Mouse (Mus musculus) brain, embryonic 14.5 days (tissue): ENCODE measurements around the gene Pigg. TPM values are rescaled to one million over a fixed set of nuclear protein-coding genes. Genes with fewer than 3 reads are reported as not detected.
A peak's percentile ranks its signal among the peaks of the same experiment; 100 is the strongest.
"Not testable (repeated sequence)": the region's sequence is repeated elsewhere in the genome, so short reads cannot be mapped to it uniquely, and the experiment has no call there.

Experiments
- DNase-seq: peaks from one replicate; pipeline ENCODE4 v3.0.0-alpha.2; 2011; ENCODE audit warnings: low read depth
- CTCF ChIP-seq: fragments of 200-500 bp; IDR thresholded peaks from 2 replicates; pipeline ENCODE4 v1.5.1; 2012; ENCODE audit warnings: inconsistent platforms, mild to moderate bottlenecking, moderate library complexity, borderline replicate concordance; ENCODE audit not compliant: insufficient read depth, insufficient read length; ENCODE audit errors: extremely low read depth
- POLR2A ChIP-seq: fragments of 200-500 bp; IDR thresholded peaks from 2 replicates; pipeline ENCODE4 v1.6.1; 2012; ENCODE audit warnings: mild to moderate bottlenecking, inconsistent platforms, borderline replicate concordance; ENCODE audit not compliant: poor library complexity, insufficient read depth, insufficient read length, severe bottlenecking; ENCODE audit errors: extremely low read depth
- polyA plus RNA-seq: library from polyadenylated mRNA; depleted of rRNA; stranded (reverse); fragments of >200 nt; gene quantifications from 2 replicates; pipeline ENCODE4 v1.2.3, GENCODE M21; 2012; rRNA removed

Pigg gene
- polyA plus RNA-seq, result 5.8 and 6.0 TPM in 2 replicates

DNA sequence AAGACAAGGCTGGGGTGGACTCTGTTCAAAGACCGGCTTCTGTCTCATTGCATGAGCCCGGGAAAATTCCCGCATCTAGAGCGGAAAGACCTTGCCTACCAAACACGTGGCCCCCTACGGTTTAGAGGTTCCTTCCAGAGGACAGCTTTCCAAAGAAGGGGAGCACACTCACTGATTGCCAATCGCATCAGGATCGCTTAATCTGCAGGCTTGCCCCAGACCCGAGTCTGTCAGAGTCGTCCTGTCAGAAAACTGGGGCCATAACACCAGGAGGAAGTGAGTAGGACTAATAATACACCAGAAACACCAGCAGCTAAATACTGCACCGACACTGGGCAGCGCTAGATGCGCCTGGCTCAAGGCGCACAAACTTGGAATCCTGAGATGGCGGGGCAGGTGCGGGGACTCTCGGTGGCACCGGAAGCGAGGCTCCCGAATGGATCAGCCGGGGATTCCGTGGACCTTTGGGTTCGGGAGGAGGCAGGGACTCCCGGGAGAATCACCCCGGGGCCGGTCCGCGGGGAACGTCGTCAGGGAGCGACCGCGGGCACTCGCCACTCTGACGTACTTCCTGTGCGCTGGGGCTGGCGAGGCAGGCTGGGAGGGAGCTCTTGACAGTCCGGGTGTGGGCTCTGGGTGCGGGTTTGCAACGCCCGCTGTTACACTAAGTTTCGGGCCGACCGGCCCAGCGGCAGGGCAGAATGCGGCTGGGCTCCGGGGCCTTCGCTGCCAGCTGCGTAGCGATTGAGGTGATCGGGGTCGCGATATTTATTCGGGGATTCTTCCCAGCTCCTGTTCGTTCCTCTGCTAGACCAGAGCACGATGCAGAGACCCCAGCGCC is at the start of gene Pigg:
Pigg (plus strand) TSS at position 386 of the 841 bp plus-strand sequence.
- TF ChIP-seq CTCF, result 0 out of 2 replicates have a peak, but pooled peaks have one; percentile 0
- TF ChIP-seq POLR2A, result peak; percentile 82; the same call in 1 of the 2 replicates
- DNase-seq, result peak; percentile 96

DNA sequence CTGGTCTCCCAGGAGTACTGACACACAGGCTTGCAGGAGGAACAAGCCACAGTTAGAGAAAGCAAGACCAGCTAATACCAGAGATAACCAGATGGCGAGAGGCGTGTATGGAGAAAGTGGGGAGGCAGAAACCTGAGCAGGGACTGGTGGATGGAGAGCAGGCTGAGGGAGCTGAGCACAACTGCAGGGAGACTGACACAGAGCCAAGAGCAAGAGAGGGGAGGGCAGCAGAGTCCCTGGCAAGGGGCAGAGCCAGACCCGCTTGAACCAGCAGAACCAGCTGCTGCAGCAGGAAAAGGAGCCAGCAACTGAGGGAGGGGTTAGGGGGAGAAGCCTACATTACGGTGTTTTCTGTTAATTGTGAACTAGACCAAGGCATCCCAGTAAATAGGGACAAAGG is 49.7 kb upstream of the Pigg start:
- TF ChIP-seq CTCF (no peak), POLR2A (no peak)

GRCm38 (mm10) chr5:108263785-108264184 is 48.6 kb upstream of the Pigg start:
- DNase-seq, result not testable (repeated sequence)

More for the DNA sequence above, 49.7 kb upstream of the Pigg start:
- peak; percentile 46 for DNase-seq

GRCm38 (mm10) chr5:108266990-108267389 is 45.4 kb upstream of the Pigg start:
- DNase-seq, result no peak
- no peak for TF ChIP-seq POLR2A
- no peak for TF ChIP-seq CTCF

DNA sequence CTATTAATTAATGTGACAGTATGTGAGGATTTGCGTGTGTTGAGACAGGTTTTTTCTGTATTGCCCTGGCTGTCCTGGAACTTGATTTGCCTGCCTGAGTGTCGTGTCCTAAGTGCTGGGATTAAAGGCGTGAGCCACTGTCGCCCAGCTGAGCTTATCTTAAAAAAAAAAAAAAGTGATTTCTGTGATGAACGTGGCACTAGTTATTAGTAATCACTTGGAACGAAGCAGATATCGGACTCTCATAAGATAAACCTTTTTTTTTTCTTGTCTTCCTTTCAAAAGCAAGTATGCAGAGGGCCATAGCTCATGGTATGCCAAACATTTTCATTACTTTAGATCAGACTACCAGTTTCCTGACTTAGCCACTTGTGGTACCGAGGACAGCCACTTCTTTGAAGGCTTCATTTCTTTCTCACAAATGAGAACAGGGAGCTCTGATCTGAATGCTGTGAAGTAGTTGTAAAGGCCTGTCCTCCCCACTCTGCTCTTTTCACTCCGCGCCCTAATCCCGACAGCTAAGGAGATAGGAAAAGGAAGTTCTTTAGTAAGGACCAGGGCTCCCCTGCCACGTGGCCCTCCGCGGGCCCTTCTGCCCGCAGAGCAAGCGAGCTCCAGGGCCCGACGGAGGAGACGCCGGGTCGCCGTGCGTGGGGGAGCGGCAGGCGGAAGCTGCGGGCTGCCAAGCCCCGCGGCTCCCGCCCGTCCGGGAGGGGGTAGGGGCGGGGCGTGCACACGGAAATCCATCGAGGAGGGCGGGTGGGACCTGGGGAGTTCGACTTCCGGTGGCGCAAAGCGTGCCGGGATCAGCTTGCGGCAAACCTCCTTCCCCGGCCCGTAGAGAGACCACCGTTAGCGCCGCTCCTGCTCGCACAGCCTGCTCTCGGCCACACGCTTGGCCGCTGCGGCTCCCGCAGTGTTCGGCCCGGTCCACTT is 44.0 kb upstream of the Pigg start, which contains the start of gene Dr1:
Dr1 (plus strand) TSS at position 771 of the 936 bp plus-strand sequence.
- peak; percentile 98 for DNase-seq
- TF ChIP-seq POLR2A, result peak; percentile 80
- TF ChIP-seq CTCF, result no peak

GRCm38 (mm10) chr5:108269063-108269810 is 43.2 kb upstream of the Pigg start:
- no peak for TF ChIP-seq CTCF
- no peak for TF ChIP-seq POLR2A

GRCm38 (mm10) chr5:108269811-108270151 is 42.6 kb upstream of the Pigg start:
- TF ChIP-seq CTCF (no peak), POLR2A (no peak)
- no peak for DNase-seq

More at GRCm38 (mm10) chr5:108269063-108269810, 43.2 kb upstream of the Pigg start:
- DNase-seq, result peak; percentile 12

DNA sequence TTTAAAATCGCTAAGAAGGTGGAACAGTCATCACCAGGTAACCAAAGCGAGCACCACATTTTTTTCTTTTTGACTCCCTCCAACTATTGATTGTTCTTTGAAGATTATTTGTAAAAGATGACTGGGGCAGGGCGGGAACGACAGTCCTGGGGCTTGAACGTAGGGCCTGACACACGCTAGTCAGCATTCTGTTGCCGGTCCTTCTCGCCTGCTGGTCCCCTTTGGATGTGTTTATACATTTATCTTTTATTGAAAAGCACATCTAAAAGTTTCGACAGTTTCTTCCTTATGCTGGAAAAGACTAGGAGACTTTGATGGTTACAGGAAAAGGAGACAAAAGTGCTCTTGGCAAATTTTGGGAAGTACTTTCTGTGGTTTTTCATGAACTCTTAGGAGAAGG is 42.0 kb upstream of the Pigg start:
- TF ChIP-seq CTCF, result no peak
- no peak for TF ChIP-seq POLR2A

GRCm38 (mm10) chr5:108271345-108271744 is 41.1 kb upstream of the Pigg start:
- DNase-seq, result not testable (repeated sequence)

More for the DNA sequence above, 42.0 kb upstream of the Pigg start:
- no peak for DNase-seq

DNA sequence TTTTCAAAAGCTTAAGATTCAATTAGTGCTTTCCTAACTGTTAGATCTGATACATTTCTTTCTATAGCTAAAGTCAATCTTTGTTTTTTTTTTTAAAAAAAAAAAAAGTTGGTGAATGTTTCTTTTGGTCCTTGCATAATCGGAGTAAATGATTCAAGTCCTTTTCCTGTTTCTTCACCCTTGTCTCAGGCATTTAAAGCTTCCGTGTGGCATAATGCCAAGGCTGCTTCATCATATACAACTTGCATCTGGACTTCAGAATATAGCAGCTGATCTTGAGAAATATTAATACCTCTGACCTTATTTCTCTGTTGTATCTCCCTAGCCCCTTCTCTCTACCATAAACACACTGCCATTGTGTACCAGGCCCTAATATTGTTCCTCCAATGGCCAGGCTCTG is 25.5 kb upstream of the Pigg start:
- TF ChIP-seq POLR2A (no peak), CTCF (no peak)

DNA sequence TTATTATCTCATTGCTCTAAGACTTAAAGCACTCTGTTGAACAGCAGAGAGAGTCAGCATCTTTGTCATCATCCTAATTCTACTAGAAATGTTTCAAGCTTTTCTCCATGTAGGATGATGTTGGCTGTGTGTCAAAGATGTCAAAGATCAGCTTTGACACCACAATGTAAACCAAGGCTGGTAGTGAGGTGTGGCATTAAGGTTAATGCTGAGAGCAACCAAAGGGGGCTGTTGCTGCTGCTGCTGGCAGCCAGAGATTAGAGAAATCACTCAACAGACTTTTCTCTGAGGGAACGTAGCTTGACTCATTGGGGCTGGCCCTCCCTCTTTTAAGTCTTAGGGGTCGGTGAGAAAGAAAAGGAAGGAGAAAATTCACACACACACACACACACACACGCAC is 10.8 kb upstream of the Pigg start:
- no peak for DNase-seq
- TF ChIP-seq POLR2A (no peak), CTCF (no peak)

More for the DNA sequence above, 25.5 kb upstream of the Pigg start:
- DNase-seq, result no peak
